Mouse (Mus musculus) midbrain, embryonic 13.5 days (tissue): Measurements from ENCODE around the gene Ttc23. TPM values are rescaled to one million over a fixed set of nuclear protein-coding genes. Genes with fewer than 3 reads are reported as not detected.

Source experiments
- ATAC-seq: fragments of 200-750 bp; cut with Nextera tagmentation; 2 replicates; pipeline ENCODE4 v1.8.0; 2017; ENCODE audit warnings: mild to moderate bottlenecking, moderate TSS enrichment, moderate library complexity
- H3K27ac ChIP-seq: fragments of 300-500 bp; sonication (generic); 2 replicates; pipeline ENCODE4 v1.5.1; 2015; ENCODE audit warnings: inconsistent platforms, mild to moderate bottlenecking, moderate library complexity
- H3K27me3 ChIP-seq: fragments of 300-500 bp; sonication (generic); 2 replicates; pipeline ENCODE4 v1.6.1; 2015; ENCODE audit warnings: mild to moderate bottlenecking, inconsistent platforms
- H3K36me3 ChIP-seq: fragments of 300-500 bp; sonication (generic); 2 replicates; pipeline ENCODE4 v1.6.1; 2015; ENCODE audit warnings: mild to moderate bottlenecking, inconsistent platforms
- H3K4me1 ChIP-seq: fragments of 300-500 bp; sonication (generic); replicated peaks from 2 replicates; pipeline ENCODE4 v1.6.1; 2015; ENCODE audit warnings: inconsistent platforms
- H3K4me2 ChIP-seq: fragments of 300-500 bp; sonication (generic); replicated peaks from 2 replicates; pipeline ENCODE4 v1.6.1; 2015; ENCODE audit warnings: moderate library complexity, mild to moderate bottlenecking, inconsistent platforms
- H3K4me3 ChIP-seq: fragments of 300-500 bp; sonication (generic); replicated peaks from 2 replicates; pipeline ENCODE4 v1.5.1; 2015; ENCODE audit warnings: mild to moderate bottlenecking, inconsistent platforms
- H3K9ac ChIP-seq: fragments of 300-500 bp; sonication (generic); replicated peaks from 2 replicates; pipeline ENCODE4 v1.6.1; 2015; ENCODE audit warnings: mild to moderate bottlenecking, inconsistent platforms
- H3K9me3 ChIP-seq: fragments of 300-500 bp; sonication (generic); 2 replicates; pipeline ENCODE4 v1.6.1; 2016; ENCODE audit warnings: mild to moderate bottlenecking, inconsistent platforms
- WGBS: fragments of 180-500 bp; shearing (Covaris S2); methylation state at CpG from one replicate; pipeline ENCODE4 v1.1.7; 2015; 5-methylcytosine and 5-hydroxymethylcytosine counted together
- polyA plus RNA-seq: library from polyadenylated mRNA; unstranded; fragments of >200 nt; fragmentation: Nextera tagmentation; extraction: Ambion mirVana; gene quantifications from 2 replicates; pipeline ENCODE4 v1.2.1, GENCODE M21; 2015

The Ttc23 gene
- 13.3 and 16.6 TPM in 2 replicates for polyA plus RNA-seq

- no peaks in the 10 kb centered on the region for H3K9me3 ChIP-seq
- peak within 1 kb of the TSS; percentile 85 for H3K9ac ChIP-seq
- WGBS: 0% methylated on average over 5 of the region's 5 CpGs
- H3K27ac ChIP-seq: peak within 1 kb of the TSS; percentile 90; the same call in 1 of the 2 replicates
- H3K4me2 ChIP-seq: peak within 1 kb of the TSS; percentile 75
- ATAC-seq: no peak
- H3K4me3 ChIP-seq: peak within 1 kb of the TSS; percentile 72
- no peaks in the 10 kb centered on the region for H3K36me3 ChIP-seq
- no peaks in the 10 kb centered on the region for H3K27me3 ChIP-seq
- peaks cover 46% of the 10 kb centered on the region for H3K4me1 ChIP-seq
Observed at GRCm38 (mm10) chr7:67647277-67647676, at the start of gene Ttc23. Ttc23 (plus strand) TSS chr7:67647410.

- Histone ChIP-seq H3K36me3 (no peaks in the 10 kb centered on the region), H3K4me2 (no peak overlapping the region), H3K27me3 (no peaks in the 10 kb centered on the region), H3K27ac (no peak overlapping the region), H3K9me3 (no peaks in the 10 kb centered on the region), H3K4me3 (no peak overlapping the region), H3K9ac (no peak overlapping the region), H3K4me1 (peaks cover 5% of the 10 kb centered on the region; the same call in 1 of the 2 replicates)
- ATAC-seq: no peak
- WGBS: 79% methylated on average over 3 of the region's 3 CpGs
Observed at GRCm38 (mm10) chr7:67598050-67598449, 49.2 kb upstream of the Ttc23 start.

GRCm38 (mm10) chr7:67605114-67605513 is 42.1 kb upstream of the Ttc23 start:
- no peak overlapping the region for H3K4me2 ChIP-seq
- no peaks in the 10 kb centered on the region for H3K27me3 ChIP-seq
- H3K36me3 ChIP-seq: no peaks in the 10 kb centered on the region
- no peak overlapping the region for H3K9ac ChIP-seq
- no peaks in the 10 kb centered on the region for H3K9me3 ChIP-seq
- H3K4me3 ChIP-seq: no peak overlapping the region
- 89% methylated on average over 6 of the region's 6 CpGs for WGBS
- peaks cover 15% of the 10 kb centered on the region for H3K4me1 ChIP-seq
- no peak for ATAC-seq
- no peak overlapping the region for H3K27ac ChIP-seq

GRCm38 (mm10) chr7:67606250-67606649 is 41.0 kb upstream of the Ttc23 start:
- WGBS: 79% methylated on average over 1 of the region's 1 CpGs
- no peaks in the 10 kb centered on the region for H3K27me3 ChIP-seq
- peaks cover 15% of the 10 kb centered on the region for H3K4me1 ChIP-seq
- H3K9ac ChIP-seq: no peak overlapping the region
- no peak overlapping the region for H3K27ac ChIP-seq
- no peak overlapping the region for H3K4me2 ChIP-seq
- no peak overlapping the region for H3K4me3 ChIP-seq
- no peaks in the 10 kb centered on the region for H3K36me3 ChIP-seq
- ATAC-seq: no peak
- H3K9me3 ChIP-seq: no peaks in the 10 kb centered on the region

- Histone ChIP-seq H3K9ac (no peak overlapping the region), H3K4me3 (no peak overlapping the region), H3K27ac (peak overlapping the region; percentile 21; the same call in 1 of the 2 replicates), H3K36me3 (no peaks in the 10 kb centered on the region), H3K4me2 (no peak overlapping the region; the same call in 1 of the 2 replicates), H3K9me3 (no peaks in the 10 kb centered on the region), H3K4me1 (peaks cover 15% of the 10 kb centered on the region), H3K27me3 (no peaks in the 10 kb centered on the region)
- no peak for ATAC-seq
- WGBS: 50% methylated on average over 5 of the region's 5 CpGs
Observed at GRCm38 (mm10) chr7:67607669-67608347, 39.4 kb upstream of the Ttc23 start.

- no peak overlapping the region for H3K9ac ChIP-seq
- H3K27me3 ChIP-seq: no peaks in the 10 kb centered on the region
- H3K4me1 ChIP-seq: peaks cover 22% of the 10 kb centered on the region
- H3K36me3 ChIP-seq: no peaks in the 10 kb centered on the region
- 29% methylated on average over 4 of the region's 4 CpGs for WGBS
- H3K4me2 ChIP-seq: no peak overlapping the region; the same call in 1 of the 2 replicates
- H3K27ac ChIP-seq: no peak overlapping the region
- H3K4me3 ChIP-seq: no peak overlapping the region
- no peaks in the 10 kb centered on the region for H3K9me3 ChIP-seq
- no peak for ATAC-seq
Observed at GRCm38 (mm10) chr7:67608348-67609024, 38.7 kb upstream of the Ttc23 start.

GRCm38 (mm10) chr7:67613795-67614463 is 33.3 kb upstream of the Ttc23 start:
- no peaks in the 10 kb centered on the region for H3K27me3 ChIP-seq
- no peak overlapping the region for H3K4me3 ChIP-seq
- peaks cover 15% of the 10 kb centered on the region for H3K4me1 ChIP-seq
- no peaks in the 10 kb centered on the region for H3K9me3 ChIP-seq
- H3K4me2 ChIP-seq: no peak overlapping the region
- H3K27ac ChIP-seq: no peak overlapping the region
- no peak for ATAC-seq
- H3K9ac ChIP-seq: no peak overlapping the region
- 37% methylated on average over 10 of the region's 10 CpGs for WGBS
- no peaks in the 10 kb centered on the region; the same call in 1 of the 2 replicates for H3K36me3 ChIP-seq

- no peaks in the 10 kb centered on the region; the same call in 1 of the 2 replicates for H3K36me3 ChIP-seq
- H3K4me3 ChIP-seq: no peak overlapping the region
- no peaks in the 10 kb centered on the region for H3K27me3 ChIP-seq
- H3K9me3 ChIP-seq: no peaks in the 10 kb centered on the region
- no peak overlapping the region for H3K27ac ChIP-seq
- WGBS: 88% methylated on average over 7 of the region's 7 CpGs
- no peak for ATAC-seq
- H3K9ac ChIP-seq: no peak overlapping the region
- H3K4me1 ChIP-seq: peaks cover 15% of the 10 kb centered on the region
- no peak overlapping the region for H3K4me2 ChIP-seq
Observed at GRCm38 (mm10) chr7:67614464-67614861, 32.7 kb upstream of the Ttc23 start.

GRCm38 (mm10) chr7:67616890-67617289 is 30.3 kb upstream of the Ttc23 start:
- WGBS: 95% methylated on average over 4 of the region's 4 CpGs
- Histone ChIP-seq H3K9ac (no peak overlapping the region), H3K9me3 (no peaks in the 10 kb centered on the region), H3K27me3 (no peaks in the 10 kb centered on the region), H3K27ac (no peak overlapping the region), H3K4me3 (no peak overlapping the region), H3K4me2 (no peak overlapping the region), H3K36me3 (no peaks in the 10 kb centered on the region; the same call in 1 of the 2 replicates), H3K4me1 (peaks cover 15% of the 10 kb centered on the region)
- ATAC-seq: no peak

GRCm38 (mm10) chr7:67617646-67618045 is 29.6 kb upstream of the Ttc23 start:
- 94% methylated on average over 10 of the region's 10 CpGs for WGBS
- Histone ChIP-seq H3K27ac (no peak overlapping the region), H3K4me3 (no peak overlapping the region), H3K27me3 (no peaks in the 10 kb centered on the region), H3K9ac (no peak overlapping the region), H3K9me3 (no peaks in the 10 kb centered on the region), H3K36me3 (no peaks in the 10 kb centered on the region; the same call in 1 of the 2 replicates), H3K4me2 (no peak overlapping the region), H3K4me1 (peaks cover 15% of the 10 kb centered on the region)
- ATAC-seq: no peak

GRCm38 (mm10) chr7:67618316-67618715 is 28.9 kb upstream of the Ttc23 start:
- no peak for ATAC-seq
- no peak overlapping the region for H3K27ac ChIP-seq
- WGBS: 79% methylated on average over 3 of the region's 3 CpGs

GRCm38 (mm10) chr7:67619836-67620235 is 27.4 kb upstream of the Ttc23 start:
- Histone ChIP-seq H3K9ac (no peak overlapping the region), H3K27me3 (no peaks in the 10 kb centered on the region), H3K36me3 (no peaks in the 10 kb centered on the region; the same call in 1 of the 2 replicates), H3K27ac (no peak overlapping the region), H3K9me3 (no peaks in the 10 kb centered on the region), H3K4me3 (no peak overlapping the region), H3K4me1 (no peaks in the 10 kb centered on the region), H3K4me2 (no peak overlapping the region)
- ATAC-seq: no peak
- WGBS: 91% methylated on average over 4 of the region's 4 CpGs

More at GRCm38 (mm10) chr7:67618316-67618715, 28.9 kb upstream of the Ttc23 start:
- no peak overlapping the region for H3K4me3 ChIP-seq
- H3K9ac ChIP-seq: no peak overlapping the region
- no peaks in the 10 kb centered on the region; the same call in 1 of the 2 replicates for H3K36me3 ChIP-seq
- H3K9me3 ChIP-seq: no peaks in the 10 kb centered on the region
- H3K4me1 ChIP-seq: peaks cover 10% of the 10 kb centered on the region
- H3K27me3 ChIP-seq: no peaks in the 10 kb centered on the region
- no peak overlapping the region for H3K4me2 ChIP-seq
